Mouse (Mus musculus) heart, adult 2 months (tissue): Measurements from ENCODE around the gene Gm49393.

Experiments used
- CTCF ChIP-seq: fragments of 200-600 bp; IDR thresholded peaks from 2 replicates; pipeline ENCODE4 v1.8.1; 2022; ENCODE audit warnings: antibody characterized with exemption, mild to moderate bottlenecking, moderate library complexity
- EP300 ChIP-seq: fragments of 200-500 bp; IDR thresholded peaks from 2 replicates; pipeline ENCODE4 v1.6.1; 2011; ENCODE audit warnings: low read depth, low read length, control low read depth; ENCODE audit not compliant: insufficient read depth
- POLR2A ChIP-seq: fragments of 200-500 bp; IDR thresholded peaks from 2 replicates; pipeline ENCODE4 v1.6.1; 2011; ENCODE audit warnings: mild to moderate bottlenecking, low read depth, low read length, control low read depth; ENCODE audit not compliant: insufficient read depth

DNA sequence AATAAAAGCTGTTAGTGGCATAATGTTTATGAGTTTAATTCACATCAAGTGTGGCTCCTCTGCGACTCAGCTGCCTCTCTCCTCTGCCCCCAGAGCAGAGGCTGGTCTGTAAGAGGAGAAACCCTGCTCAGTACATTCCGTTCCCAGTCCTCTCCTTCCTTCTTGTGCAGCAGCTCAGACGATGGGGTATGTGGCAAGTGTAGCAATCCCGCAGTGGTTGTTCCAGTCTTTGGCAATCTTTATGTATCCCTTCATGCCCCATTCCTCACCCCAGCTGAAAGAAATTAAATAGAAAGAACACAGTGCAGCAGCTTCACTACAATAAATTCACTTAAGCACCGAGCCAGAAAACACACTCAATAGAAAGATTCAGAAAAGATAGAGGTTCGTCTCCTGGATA lies 92.7 kb downstream of the Gm49393 start:
- TF ChIP-seq CTCF (no peak), POLR2A (no peak), EP300 (no peak)
